Mouse (Mus musculus): ENCODE results near the gene Fam71f2. TPM values are rescaled to one million over a fixed set of nuclear protein-coding genes. Genes with fewer than 3 reads are reported as not detected.

Gene Fam71f2
- polyA plus RNA-seq, 1 experiment from 2014 or later = 0.47 TPM

- WGBS = 43% methylated on average over 14 of the region's 14 CpGs
- no peak overlapping the region for H3K27ac ChIP-seq (ENCODE audit: low read depth, low read length)
Observed at GRCm38 (mm10) chr6:29245272-29246120, 33.9 kb upstream of the Fam71f2 start.

GRCm38 (mm10) chr6:29246183-29246582 lies 33.2 kb upstream of the Fam71f2 start:
- DNase-seq (ENCODE audit: low spot score) (no peak), ATAC-seq (replicated peaks; ENCODE audit: low FRiP score) (no peak)
- H3K4me2 ChIP-seq = peak overlapping the region; percentile 33
- H3K27ac ChIP-seq (ENCODE audit: low read depth, low read length) = no peak overlapping the region
- H3K9me3 ChIP-seq (ENCODE audit: control insufficient read depth, low read length) = no peaks in the 10 kb centered on the region
- H3K9ac ChIP-seq (ENCODE audit: low read depth, low read length) = no peak overlapping the region
- H3K27me3 ChIP-seq (replicated peaks; ENCODE audit: control insufficient read depth, insufficient read depth, low read length) = no peaks in the 10 kb centered on the region; the same call in 1 of the 2 replicates
- 68% methylated on average over 3 of the region's 3 CpGs for WGBS
- peaks cover 9% of the 10 kb centered on the region for H3K4me1 ChIP-seq (replicated peaks; ENCODE audit: control insufficient read depth, insufficient read depth, low read length)
- H3K4me3 ChIP-seq (ENCODE audit: low read depth, low read length) = no peak overlapping the region
- H3K36me3 ChIP-seq (ENCODE audit: control insufficient read depth, insufficient read depth, low read length) = no peaks in the 10 kb centered on the region

More at GRCm38 (mm10) chr6:29245272-29246120, 33.9 kb upstream of the Fam71f2 start:
- Histone ChIP-seq H3K36me3 (ENCODE audit: control insufficient read depth, insufficient read depth, low read length) (no peaks in the 10 kb centered on the region), H3K4me1 (replicated peaks; ENCODE audit: control insufficient read depth, insufficient read depth, low read length) (peaks cover 9% of the 10 kb centered on the region), H3K4me3 (ENCODE audit: low read depth, low read length) (no peak overlapping the region), H3K9ac (ENCODE audit: low read depth, low read length) (no peak overlapping the region), H3K27me3 (replicated peaks; ENCODE audit: control insufficient read depth, insufficient read depth, low read length) (no peaks in the 10 kb centered on the region; the same call in 1 of the 2 replicates), H3K9me3 (ENCODE audit: control insufficient read depth, low read length) (no peaks in the 10 kb centered on the region), H3K4me2 (peak overlapping the region; percentile 33)
- ATAC-seq (replicated peaks; ENCODE audit: low FRiP score) (peak; percentile 42), DNase-seq (ENCODE audit: low spot score) (no peak)

- H3K9ac ChIP-seq (ENCODE audit: low read depth, low read length) = no peak overlapping the region
- no peaks in the 10 kb centered on the region for H3K9me3 ChIP-seq (ENCODE audit: control insufficient read depth, low read length)
- ATAC-seq (replicated peaks; ENCODE audit: low FRiP score) (no peak), DNase-seq (ENCODE audit: low spot score) (no peak)
- WGBS = 48% methylated on average over 5 of the region's 5 CpGs
- H3K4me3 ChIP-seq (ENCODE audit: low read depth, low read length) = no peak overlapping the region
- no peaks in the 10 kb centered on the region; the same call in 1 of the 2 replicates for H3K27me3 ChIP-seq (replicated peaks; ENCODE audit: control insufficient read depth, insufficient read depth, low read length)
- H3K27ac ChIP-seq (ENCODE audit: low read depth, low read length) = no peak overlapping the region
- H3K36me3 ChIP-seq (ENCODE audit: control insufficient read depth, insufficient read depth, low read length) = no peaks in the 10 kb centered on the region
- no peak overlapping the region for H3K4me2 ChIP-seq
- peaks cover 9% of the 10 kb centered on the region for H3K4me1 ChIP-seq (replicated peaks; ENCODE audit: control insufficient read depth, insufficient read depth, low read length)
Observed at GRCm38 (mm10) chr6:29246585-29246984, 32.8 kb upstream of the Fam71f2 start.

GRCm38 (mm10) chr6:29247072-29247471 lies 32.3 kb upstream of the Fam71f2 start:
- Histone ChIP-seq H3K9me3 (ENCODE audit: control insufficient read depth, low read length) (no peaks in the 10 kb centered on the region), H3K4me1 (replicated peaks; ENCODE audit: control insufficient read depth, insufficient read depth, low read length) (peaks cover 9% of the 10 kb centered on the region), H3K4me2 (no peak overlapping the region), H3K9ac (ENCODE audit: low read depth, low read length) (no peak overlapping the region), H3K36me3 (ENCODE audit: control insufficient read depth, insufficient read depth, low read length) (no peaks in the 10 kb centered on the region), H3K27me3 (replicated peaks; ENCODE audit: control insufficient read depth, insufficient read depth, low read length) (no peaks in the 10 kb centered on the region; the same call in 1 of the 2 replicates), H3K27ac (ENCODE audit: low read depth, low read length) (no peak overlapping the region), H3K4me3 (ENCODE audit: low read depth, low read length) (no peak overlapping the region)
- ATAC-seq (replicated peaks; ENCODE audit: low FRiP score) (no peak), DNase-seq (ENCODE audit: low spot score) (no peak)
- 58% methylated on average over 4 of the region's 4 CpGs for WGBS

- Histone ChIP-seq H3K27me3 (replicated peaks; ENCODE audit: control insufficient read depth, insufficient read depth, low read length) (no peaks in the 10 kb centered on the region), H3K9me3 (ENCODE audit: control insufficient read depth, low read length) (no peaks in the 10 kb centered on the region), H3K4me1 (replicated peaks; ENCODE audit: control insufficient read depth, insufficient read depth, low read length) (0 out of 2 replicates have a peak, but pooled peaks cover 3% of the 10 kb centered on the region), H3K27ac (ENCODE audit: low read depth, low read length) (no peak overlapping the region), H3K4me3 (ENCODE audit: low read depth, low read length) (no peak overlapping the region), H3K9ac (ENCODE audit: low read depth, low read length) (no peak overlapping the region), H3K4me2 (no peak overlapping the region), H3K36me3 (ENCODE audit: control insufficient read depth, insufficient read depth, low read length) (no peaks in the 10 kb centered on the region)
- DNase-seq (ENCODE audit: low spot score) = no peak
- no peak for ATAC-seq (replicated peaks; ENCODE audit: low FRiP score)
- WGBS = 73% methylated on average over 1 of the region's 1 CpGs
Observed at GRCm38 (mm10) chr6:29259418-29259817, 20.0 kb upstream of the Fam71f2 start.

GRCm38 (mm10) chr6:29261831-29262230 lies 17.6 kb upstream of the Fam71f2 start:
- Histone ChIP-seq H3K36me3 (ENCODE audit: control insufficient read depth, insufficient read depth, low read length) (no peaks in the 10 kb centered on the region), H3K4me3 (ENCODE audit: low read depth, low read length) (no peak overlapping the region), H3K27ac (ENCODE audit: low read depth, low read length) (no peak overlapping the region), H3K9me3 (ENCODE audit: control insufficient read depth, low read length) (no peaks in the 10 kb centered on the region), H3K9ac (ENCODE audit: low read depth, low read length) (no peak overlapping the region), H3K4me1 (replicated peaks; ENCODE audit: control insufficient read depth, insufficient read depth, low read length) (no peaks in the 10 kb centered on the region), H3K27me3 (replicated peaks; ENCODE audit: control insufficient read depth, insufficient read depth, low read length) (no peaks in the 10 kb centered on the region; the same call in 1 of the 2 replicates), H3K4me2 (no peak overlapping the region)
- no peak for ATAC-seq (replicated peaks; ENCODE audit: low FRiP score)
- WGBS = 69% methylated on average over 5 of the region's 5 CpGs
- no peak for DNase-seq (ENCODE audit: low spot score)

GRCm38 (mm10) chr6:29263650-29264455 lies 15.5 kb upstream of the Fam71f2 start:
- Histone ChIP-seq H3K27ac (ENCODE audit: low read depth, low read length) (no peak overlapping the region), H3K36me3 (ENCODE audit: control insufficient read depth, insufficient read depth, low read length) (no peaks in the 10 kb centered on the region), H3K9ac (ENCODE audit: low read depth, low read length) (no peak overlapping the region), H3K4me1 (replicated peaks; ENCODE audit: control insufficient read depth, insufficient read depth, low read length) (no peaks in the 10 kb centered on the region), H3K4me2 (no peak overlapping the region), H3K27me3 (replicated peaks; ENCODE audit: control insufficient read depth, insufficient read depth, low read length) (no peaks in the 10 kb centered on the region; the same call in 1 of the 2 replicates), H3K4me3 (ENCODE audit: low read depth, low read length) (no peak overlapping the region), H3K9me3 (ENCODE audit: control insufficient read depth, low read length) (no peaks in the 10 kb centered on the region)
- 64% methylated on average over 6 of the region's 6 CpGs for WGBS
- DNase-seq (ENCODE audit: low spot score) (no peak), ATAC-seq (replicated peaks; ENCODE audit: low FRiP score) (no peak)

- H3K4me2 ChIP-seq = no peak overlapping the region
- DNase-seq (ENCODE audit: low spot score) = no peak
- no peak for ATAC-seq (replicated peaks; ENCODE audit: low FRiP score)
- H3K27me3 ChIP-seq (replicated peaks; ENCODE audit: control insufficient read depth, insufficient read depth, low read length) = no peaks in the 10 kb centered on the region; the same call in 1 of the 2 replicates
- no peak overlapping the region for H3K4me3 ChIP-seq (ENCODE audit: low read depth, low read length)
- H3K27ac ChIP-seq (ENCODE audit: low read depth, low read length) = no peak overlapping the region
- no peak overlapping the region for H3K9ac ChIP-seq (ENCODE audit: low read depth, low read length)
- WGBS = 75% methylated on average over 3 of the region's 3 CpGs
- H3K36me3 ChIP-seq (ENCODE audit: control insufficient read depth, insufficient read depth, low read length) = no peaks in the 10 kb centered on the region
- H3K4me1 ChIP-seq (replicated peaks; ENCODE audit: control insufficient read depth, insufficient read depth, low read length) = no peaks in the 10 kb centered on the region
- H3K9me3 ChIP-seq (ENCODE audit: control insufficient read depth, low read length) = no peaks in the 10 kb centered on the region
Observed at GRCm38 (mm10) chr6:29264456-29264781, 15.0 kb upstream of the Fam71f2 start.

Data from liver, embryonic 11.5 days (tissue).